Mouse (Mus musculus) heart, postnatal 0 days (tissue): Measurements from ENCODE around the gene Mfrp. TPM values are rescaled to one million over a fixed set of nuclear protein-coding genes. Genes with fewer than 3 reads are reported as not detected.
"Not testable (repeated sequence)": the region's sequence is repeated elsewhere in the genome, so short reads cannot be mapped to it uniquely, and the experiment has no call there.

ENCODE experiments used
- ATAC-seq: fragments of 200-750 bp; cut with Nextera tagmentation; 2 replicates; pipeline ENCODE4 v1.8.0; 2017; ENCODE audit warnings: low read depth, moderate number of reproducible peaks, moderate library complexity; ENCODE audit not compliant: insufficient read depth
- DNase-seq: peaks from one replicate; pipeline ENCODE4 v3.0.0-alpha.2; 2016; ENCODE audit warnings: low spot score
- H3K27ac ChIP-seq: fragments of 300-500 bp; sonication (generic); 2 replicates; pipeline ENCODE4 v1.5.1; 2014; ENCODE audit warnings: low read depth, mild to moderate bottlenecking
- H3K27me3 ChIP-seq: fragments of 300-500 bp; sonication (generic); 2 replicates; pipeline ENCODE4 v1.6.1; 2014; ENCODE audit warnings: low read length, mixed read lengths; ENCODE audit not compliant: control insufficient read depth, insufficient read depth
- H3K36me3 ChIP-seq: fragments of 300-500 bp; sonication (generic); replicated peaks from 2 replicates; pipeline ENCODE4 v1.6.1; 2014; ENCODE audit warnings: low read length, mixed read lengths; ENCODE audit not compliant: control insufficient read depth, insufficient read depth
- H3K4me1 ChIP-seq: fragments of 300-500 bp; sonication (generic); 2 replicates; pipeline ENCODE4 v1.6.1; 2014; ENCODE audit warnings: antibody characterized with exemption; ENCODE audit not compliant: control insufficient read depth, insufficient read depth
- H3K4me2 ChIP-seq: fragments of 300-500 bp; sonication (generic); 2 replicates; pipeline ENCODE4 v1.6.1; 2014; ENCODE audit warnings: low read depth, mild to moderate bottlenecking, low read length, moderate library complexity
- H3K4me3 ChIP-seq: fragments of 300-500 bp; sonication (generic); 2 replicates; pipeline ENCODE4 v1.5.1; 2014; ENCODE audit warnings: low read depth, low read length
- H3K9ac ChIP-seq: fragments of 300-500 bp; sonication (generic); replicated peaks from 2 replicates; pipeline ENCODE4 v1.6.1; 2014; ENCODE audit warnings: low read depth, low read length, mixed read lengths
- H3K9me3 ChIP-seq: fragments of 300-500 bp; sonication (generic); replicated peaks from 2 replicates; pipeline ENCODE4 v1.6.1; 2016; ENCODE audit warnings: low read length; ENCODE audit not compliant: control insufficient read depth
- CTCF ChIP-seq: IDR thresholded peaks from 2 replicates; pipeline ENCODE4 v1.5.1; 2016; ENCODE audit warnings: antibody characterized with exemption, control low read depth, low read depth
- EP300 ChIP-seq: IDR thresholded peaks from 2 replicates; pipeline ENCODE4 v1.6.1; 2016; ENCODE audit warnings: antibody characterized with exemption, low read depth
- WGBS: fragments of 180-500 bp; shearing (Covaris S2); extraction: QIAGEN DNeasy Blood & Tissue Kit; methylation state at CpG from one replicate; pipeline ENCODE4 v1.1.7; 2014; 5-methylcytosine and 5-hydroxymethylcytosine counted together
- polyA plus RNA-seq: library from polyadenylated mRNA; unstranded; fragments of >200 nt; fragmentation: Nextera tagmentation; extraction: Ambion mirVana; gene quantifications from 2 replicates; pipeline ENCODE4 v1.2.1, GENCODE M21; 2015
- total RNA-seq: library from RNA; depleted of rRNA; stranded (reverse); fragments of >200 nt; gene quantifications from 2 replicates; pipeline ENCODE4 v1.2.3, GENCODE M21; 2014; ENCODE audit warnings: low replicate concordance

Gene Mfrp
- total and polyA plus RNA-seq, 2 experiments from 2014 or later, result not detected

DNA sequence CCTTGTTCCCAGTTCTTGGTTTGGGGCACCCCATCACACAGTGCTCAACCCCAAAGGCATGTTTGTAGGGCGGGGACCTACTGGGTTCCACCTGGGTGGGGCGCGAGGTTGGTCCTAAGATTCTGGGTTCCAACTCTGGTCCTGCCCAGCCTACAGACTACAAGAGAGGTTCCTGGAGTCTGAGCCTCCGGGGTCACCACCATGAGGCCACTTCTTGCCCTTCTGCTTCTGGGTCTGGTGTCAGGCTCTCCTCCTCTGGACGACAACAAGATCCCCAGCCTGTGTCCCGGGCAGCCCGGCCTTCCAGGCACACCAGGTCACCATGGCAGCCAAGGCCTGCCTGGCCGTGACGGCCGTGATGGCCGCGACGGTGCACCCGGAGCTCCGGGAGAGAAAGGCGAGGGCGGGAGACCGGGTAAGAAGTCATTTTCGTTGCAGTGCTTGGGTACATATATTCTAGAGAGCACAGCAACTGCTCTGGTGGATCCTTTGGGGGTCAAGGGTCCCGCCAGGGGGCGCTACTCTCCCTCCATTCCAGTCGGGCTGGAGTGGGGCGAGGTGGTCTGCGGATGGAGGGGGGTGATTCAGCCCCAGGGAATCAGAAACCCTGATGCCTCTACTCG is 6.1 kb downstream of the Mfrp start:
- Histone ChIP-seq H3K4me3 (peak overlapping the region; percentile 12; the same call in 1 of the 2 replicates), H3K27me3 (no peaks in the 10 kb centered on the region), H3K36me3 (no peaks in the 10 kb centered on the region; the same call in 1 of the 2 replicates), H3K27ac (peak overlapping the region; percentile 68), H3K4me1 (peaks cover 32% of the 10 kb centered on the region), H3K9ac (peak overlapping the region; percentile 7; the same call in 1 of the 2 replicates), H3K4me2 (peak overlapping the region; percentile 40), H3K9me3 (no peaks in the 10 kb centered on the region)
- ATAC-seq (no peak), DNase-seq (no peak)
- 36% methylated on average over 25 of the region's 25 CpGs for WGBS
- peak; percentile 21; the same call in 1 of the 2 replicates for TF ChIP-seq CTCF
- no peak for TF ChIP-seq EP300

DNA sequence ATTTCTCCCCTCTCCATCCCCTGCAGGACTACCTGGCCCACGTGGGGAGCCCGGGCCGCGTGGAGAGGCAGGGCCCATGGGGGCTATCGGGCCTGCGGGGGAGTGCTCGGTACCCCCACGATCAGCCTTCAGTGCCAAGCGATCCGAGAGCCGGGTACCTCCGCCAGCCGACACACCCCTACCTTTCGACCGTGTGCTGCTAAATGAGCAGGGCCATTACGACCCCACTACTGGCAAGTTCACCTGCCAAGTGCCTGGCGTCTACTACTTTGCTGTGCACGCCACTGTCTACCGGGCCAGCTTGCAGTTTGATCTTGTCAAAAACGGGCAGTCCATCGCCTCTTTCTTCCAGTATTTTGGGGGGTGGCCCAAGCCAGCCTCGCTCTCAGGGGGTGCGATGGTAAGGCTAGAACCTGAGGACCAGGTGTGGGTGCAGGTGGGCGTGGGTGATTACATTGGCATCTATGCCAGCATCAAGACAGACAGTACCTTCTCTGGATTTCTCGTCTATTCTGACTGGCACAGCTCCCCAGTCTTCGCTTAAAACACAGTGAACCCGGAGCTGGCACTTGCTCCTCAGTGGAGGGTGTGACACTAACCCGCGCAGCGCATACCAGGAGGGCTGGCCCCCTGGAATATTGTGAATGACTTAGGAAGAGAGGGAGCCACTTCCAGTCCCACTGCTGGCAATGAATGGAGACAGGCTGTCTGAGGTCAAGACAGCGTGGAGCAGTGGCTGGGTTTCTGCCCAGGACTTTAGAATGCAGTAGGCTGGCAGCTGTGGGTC is 6.9 kb downstream of the Mfrp start:
- no peaks in the 10 kb centered on the region for H3K9me3 ChIP-seq
- no peaks in the 10 kb centered on the region for H3K27me3 ChIP-seq
- ATAC-seq, result no peak
- TF ChIP-seq CTCF, result no peak
- no peak for TF ChIP-seq EP300
- 0 out of 2 replicates have a peak overlapping the region, but pooled peaks have one; percentile 12 for H3K4me3 ChIP-seq
- no peaks in the 10 kb centered on the region; the same call in 1 of the 2 replicates for H3K36me3 ChIP-seq
- H3K9ac ChIP-seq, result no peak overlapping the region
- H3K4me2 ChIP-seq, result peak overlapping the region; percentile 40; the same call in 1 of the 2 replicates
- DNase-seq, result no peak
- H3K27ac ChIP-seq, result no peak overlapping the region
- 78% methylated on average over 31 of the region's 31 CpGs for WGBS
- H3K4me1 ChIP-seq, result peaks cover 32% of the 10 kb centered on the region

DNA sequence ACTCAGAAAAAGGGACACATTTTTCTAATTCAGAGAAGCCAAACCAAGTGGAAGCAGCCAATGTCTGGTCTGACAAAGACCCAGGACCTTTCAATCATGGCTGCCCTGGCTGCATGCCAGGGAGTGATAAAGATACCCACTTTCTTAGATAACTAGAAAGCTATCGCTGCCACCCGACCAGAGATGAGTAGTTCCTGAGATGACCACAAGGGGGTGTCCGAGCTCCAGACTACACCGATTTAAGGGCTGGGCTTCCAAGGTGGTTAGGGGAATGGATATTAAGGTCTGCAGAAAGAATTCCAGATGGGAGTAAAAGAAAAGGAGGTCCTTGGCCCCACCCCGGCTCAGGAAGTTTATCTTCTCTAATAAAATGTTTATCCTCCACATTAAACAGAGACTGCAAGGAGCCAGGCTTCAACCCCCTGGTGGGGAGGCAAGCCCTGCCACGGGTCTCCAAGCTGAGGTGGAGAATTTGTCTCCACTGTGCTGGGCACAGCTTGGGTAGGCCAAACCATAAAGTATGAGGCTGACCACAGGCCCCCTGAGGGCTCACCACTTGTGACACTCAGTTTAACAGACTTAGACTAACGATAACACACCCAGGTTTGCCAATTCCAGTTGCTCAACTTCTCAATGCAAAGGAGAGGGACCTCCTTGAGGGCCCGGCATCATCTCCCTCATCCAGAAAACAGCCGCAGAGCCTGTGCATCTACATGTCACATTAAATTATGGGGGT is 8.0 kb downstream of the Mfrp start:
- Histone ChIP-seq H3K9ac (no peak overlapping the region), H3K27ac (no peak overlapping the region), H3K4me1 (peaks cover 32% of the 10 kb centered on the region), H3K36me3 (no peaks in the 10 kb centered on the region; the same call in 1 of the 2 replicates), H3K9me3 (no peaks in the 10 kb centered on the region), H3K27me3 (no peaks in the 10 kb centered on the region), H3K4me3 (peak overlapping the region; percentile 2; the same call in 1 of the 2 replicates), H3K4me2 (peak overlapping the region; percentile 38)
- no peak for ATAC-seq
- no peak for DNase-seq
- 26% methylated on average over 9 of the region's 9 CpGs for WGBS
- peak; percentile 75 for TF ChIP-seq CTCF
- no peak for TF ChIP-seq EP300

DNA sequence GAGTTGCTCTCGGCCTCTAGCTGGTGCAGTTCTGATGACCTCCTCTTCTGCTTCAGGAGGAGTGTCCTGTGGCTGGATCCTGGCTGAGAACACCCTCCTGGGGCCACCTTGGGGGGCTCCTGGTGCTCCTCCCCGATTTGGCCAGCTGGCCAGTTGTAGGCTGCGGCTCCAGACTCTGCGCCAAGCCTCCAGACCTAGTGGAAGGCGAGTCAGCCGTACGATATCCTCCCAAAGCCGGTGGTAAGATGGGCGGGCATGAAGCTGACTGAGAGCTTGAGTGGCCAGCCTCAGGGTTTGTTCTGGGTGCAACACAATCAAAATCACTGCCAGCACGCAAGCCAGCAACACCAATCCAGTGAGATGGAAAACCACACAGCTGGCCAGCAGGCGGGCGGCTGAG is 10.4 kb downstream of the Mfrp start:
- Histone ChIP-seq H3K4me1 (peaks cover 32% of the 10 kb centered on the region), H3K4me2 (peak overlapping the region; percentile 65; the same call in 1 of the 2 replicates)
- H3K27ac ChIP-seq, H3K27me3 ChIP-seq, H3K9me3 ChIP-seq, H3K36me3 ChIP-seq, H3K4me3 ChIP-seq, H3K9ac ChIP-seq, DNase-seq, ATAC-seq: not testable (repeated sequence)
- 51% methylated on average over 9 of the region's 12 CpGs for WGBS

DNA sequence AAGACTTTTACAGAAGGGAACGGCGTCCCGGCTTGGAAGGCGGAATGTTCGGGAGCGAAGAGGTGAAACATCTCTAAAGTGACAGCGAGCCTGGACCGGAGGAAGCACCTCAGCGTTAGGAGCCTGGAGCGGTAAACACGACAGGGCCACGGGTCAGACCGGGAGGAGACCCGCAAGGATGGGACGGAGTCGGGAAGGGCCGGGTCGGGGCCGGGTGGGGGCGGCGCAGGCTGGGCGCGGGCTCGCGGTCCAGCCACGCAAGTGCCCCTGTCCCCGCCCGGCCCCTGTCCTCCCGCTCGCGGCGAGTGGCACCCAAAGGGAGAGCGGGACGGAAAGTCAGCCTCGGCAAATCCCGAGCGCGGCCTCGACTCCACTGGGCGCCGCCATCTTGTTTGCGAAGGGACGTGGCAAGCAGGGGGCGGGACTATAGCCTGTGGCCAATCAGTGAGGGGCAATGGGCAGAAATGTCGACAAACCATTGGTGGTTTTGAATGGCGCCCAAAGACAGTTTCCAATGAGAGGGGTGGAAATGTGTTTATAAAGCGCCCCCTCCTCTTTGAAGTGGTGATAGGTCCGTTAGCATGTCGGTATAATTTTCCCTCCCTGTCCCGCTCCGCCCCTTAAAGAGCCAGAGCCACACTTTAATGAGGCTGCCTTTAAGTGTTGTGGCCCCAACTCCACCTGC is 11.7 kb downstream of the Mfrp start, which contains the start of the genes Gm49380 and Rnf26:
TSS of gene Gm49380 (minus strand) at position 396 of the 685 bp plus-strand sequence.
TSS of gene Rnf26 (minus strand) at position 413 of the 685 bp plus-strand sequence.
- H3K4me2 ChIP-seq, result peak within 1 kb of the TSS; percentile 65
- H3K9ac ChIP-seq, result peak within 1 kb of the TSS; percentile 81
- H3K4me3 ChIP-seq, result peak within 1 kb of the TSS; percentile 88
- WGBS, result 1% methylated on average over 49 of the region's 51 CpGs
- TF ChIP-seq EP300 (no peak; the same call in 1 of the 2 replicates), CTCF (no peak)
- peak within 1 kb of the TSS; percentile 78 for H3K27ac ChIP-seq
- peak; percentile 100 for DNase-seq
- no peaks in the 10 kb centered on the region for H3K9me3 ChIP-seq
- H3K4me1 ChIP-seq, result peaks cover 20% of the 10 kb centered on the region
- H3K27me3 ChIP-seq, result no peaks in the 10 kb centered on the region
- peak; percentile 96 for ATAC-seq
- H3K36me3 ChIP-seq, result no peaks in the 10 kb centered on the region; the same call in 1 of the 2 replicates
